Mouse (Mus musculus) kidney, postnatal 10 days (tissue): ENCODE results near the gene Cacna1b.

ENCODE experiments used
- DNase-seq: peaks from one replicate; pipeline ENCODE4 v3.0.0; 2021; ENCODE audit warnings: mixed read lengths

Gene Cacna1b

GRCm38 (mm10) chr2:24718906-24719305, 44.0 kb downstream of the Cacna1b start:
- DNase-seq: no peak

- DNase-seq: no peak
Measured at GRCm38 (mm10) chr2:24717963-24718362, 45.0 kb downstream of the Cacna1b start.

GRCm38 (mm10) chr2:24717461-24717860, 45.5 kb downstream of the Cacna1b start:
- DNase-seq: no peak

- no peak for DNase-seq
Measured at GRCm38 (mm10) chr2:24705929-24706328, 57.0 kb downstream of the Cacna1b start.

- no peak for DNase-seq
Measured at GRCm38 (mm10) chr2:24702208-24702957, 60.6 kb downstream of the Cacna1b start.

GRCm38 (mm10) chr2:24697281-24697980, 65.5 kb downstream of the Cacna1b start:
- DNase-seq: no peak

- no peak for DNase-seq
Measured at GRCm38 (mm10) chr2:24692371-24692770, 70.6 kb downstream of the Cacna1b start.

GRCm38 (mm10) chr2:24690356-24690755, 72.6 kb downstream of the Cacna1b start:
- DNase-seq: no peak

GRCm38 (mm10) chr2:24685347-24685746, 77.6 kb downstream of the Cacna1b start:
- no peak for DNase-seq

- no peak for DNase-seq
Measured at GRCm38 (mm10) chr2:24684796-24685195, 78.2 kb downstream of the Cacna1b start.

GRCm38 (mm10) chr2:24683266-24683665, 79.7 kb downstream of the Cacna1b start:
- DNase-seq: no peak

- no peak for DNase-seq
Measured at GRCm38 (mm10) chr2:24680731-24681130, 82.2 kb downstream of the Cacna1b start.

- DNase-seq: no peak
Measured at GRCm38 (mm10) chr2:24680176-24680575, 82.8 kb downstream of the Cacna1b start.

GRCm38 (mm10) chr2:24679012-24679651, 83.8 kb downstream of the Cacna1b start:
- peak; percentile 63 for DNase-seq

- DNase-seq: no peak
Measured at GRCm38 (mm10) chr2:24678538-24678937, 84.4 kb downstream of the Cacna1b start.

GRCm38 (mm10) chr2:24678110-24678509, 84.8 kb downstream of the Cacna1b start:
- DNase-seq: no peak

GRCm38 (mm10) chr2:24677629-24678028, 85.3 kb downstream of the Cacna1b start:
- DNase-seq: no peak

GRCm38 (mm10) chr2:24674432-24675006, 88.4 kb downstream of the Cacna1b start:
- DNase-seq: no peak

GRCm38 (mm10) chr2:24668598-24668997, 94.4 kb downstream of the Cacna1b start:
- no peak for DNase-seq

- DNase-seq: peak; percentile 16
Measured at GRCm38 (mm10) chr2:24664678-24665257, 98.2 kb downstream of the Cacna1b start.

- no peak for DNase-seq
Measured at GRCm38 (mm10) chr2:24659150-24659775, 103.7 kb downstream of the Cacna1b start.

GRCm38 (mm10) chr2:24648503-24648902, 114.4 kb downstream of the Cacna1b start:
- no peak for DNase-seq
